Mouse (Mus musculus) thymus, adult 2 months (tissue): ENCODE measurements at regions not wholly inside any gene's neighbourhood (a gene's known extent, or its start where the extent isn't known, plus 50 kb on each side); places are given as distances from the start of the nearest gene placed in this dataset.

Experiments used
- CTCF ChIP-seq: fragments of 200-500 bp; IDR thresholded peaks from 2 replicates; pipeline ENCODE4 v1.5.1; 2012; ENCODE audit warnings: mild to moderate bottlenecking, control low read depth, low read length, moderate library complexity, borderline replicate concordance; ENCODE audit not compliant: control insufficient read depth, poor library complexity, insufficient read depth; ENCODE audit errors: extremely low read depth
- POLR2A ChIP-seq: fragments of 200-500 bp; IDR thresholded peaks from 2 replicates; pipeline ENCODE4 v1.6.1; 2012; ENCODE audit warnings: mild to moderate bottlenecking, low read length, control low read depth, moderate library complexity; ENCODE audit not compliant: control insufficient read depth, poor library complexity, insufficient read depth; ENCODE audit errors: extremely low read depth

- TF ChIP-seq CTCF (no peak), POLR2A (no peak)
These were observed 231.4 kb downstream of the Lpin1 start for GRCm38 (mm10) chr12:16379415-16379814.
